Mouse (Mus musculus): ENCODE results near the gene Gm49378.

DNA sequence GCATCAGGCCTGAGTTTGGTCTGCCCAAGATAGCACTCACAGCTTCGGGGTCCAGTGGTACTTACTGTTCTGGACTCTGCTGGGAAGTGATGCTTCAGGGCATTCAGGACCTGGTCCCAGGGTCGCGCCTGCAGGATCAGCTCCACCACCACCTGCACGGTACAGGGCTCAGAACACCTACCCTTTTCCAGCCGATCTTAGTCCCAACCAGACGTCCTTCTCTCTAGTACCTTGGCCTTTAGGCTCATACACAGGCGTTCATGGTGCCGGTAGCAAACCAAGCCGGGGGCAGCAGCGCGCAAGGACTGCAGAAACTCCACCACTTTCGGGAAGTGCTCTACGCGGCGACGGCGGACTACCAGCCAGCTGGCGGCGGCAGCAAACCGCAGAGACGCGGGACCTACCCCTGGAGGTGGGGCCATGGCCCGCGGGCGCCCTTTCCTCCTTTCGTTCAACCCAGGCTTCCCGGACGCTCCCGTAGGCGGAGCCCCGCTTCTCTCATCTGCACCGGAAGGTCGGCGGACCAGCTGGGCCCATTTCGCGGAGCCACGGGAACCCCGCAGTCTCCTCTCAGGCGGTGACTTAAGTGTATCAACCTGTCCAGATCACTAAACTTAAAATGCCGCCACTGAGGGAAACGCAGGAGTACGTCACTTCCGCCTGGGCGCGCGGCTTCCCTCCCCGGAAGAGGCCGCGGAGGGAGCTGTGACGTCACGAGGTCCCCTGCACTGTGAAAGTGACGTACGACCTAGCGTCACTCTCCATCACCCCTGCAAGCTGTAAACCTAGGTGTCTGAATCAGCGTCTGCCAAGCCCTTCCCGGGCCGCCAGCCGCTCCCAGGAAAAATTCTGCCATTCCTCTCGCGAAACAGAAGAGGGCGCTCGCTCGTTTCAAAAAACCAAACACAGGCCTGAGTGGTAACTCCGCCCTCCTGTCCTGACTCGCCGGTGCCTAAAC lies 43.7 kb upstream of the Gm49378 start, which contains the start of gene Tinf2:
- TF ChIP-seq CTCF (IDR thresholded peaks at IDR 0.05; ENCODE audit: low read depth, low read length) (peak; percentile 70), POLR2A (IDR thresholded peaks at IDR 0.05; ENCODE audit: insufficient read depth, low read length) (peak; percentile 55)
